9 mouse cellular contexts compared by ENCODE assay signal in genomic region chr4:120360011-120360521, GRCm38 (mm10). TPM values are rescaled to one million over a fixed set of nuclear protein-coding genes. Genes with fewer than 3 reads are reported as not detected.
DNase-seq lines count a peak whose midpoint lies in the region; ATAC-seq and TF ChIP-seq lines count a peak whose summit lies in the region.
"Had no signal": no experiment of that assay in that cellular context is flagged by ENCODE, and none has a peak within 500 bp of the region (broad histone marks: within the 10 kb centered on the region; RNA-seq: fewer than 3 reads in every experiment).

No protein-coding gene starts in this region.

- TF ChIP-seq CTCF in brain, embryonic 14.5 days (IDR thresholded peaks at IDR 0.05; ENCODE audit: borderline replicate concordance, extremely low read depth, insufficient read depth, insufficient read length), result no peak
- TF ChIP-seq CTCF in lung, postnatal 0 days (IDR thresholded peaks at IDR 0.05), result no peak

- H3K4me1 ChIP-seq in hindbrain, embryonic 11.5 days (replicated peaks; ENCODE audit: control insufficient read depth, insufficient read depth, low read length), result no peaks in the 10 kb centered on the region
- peaks cover 25% of the 10 kb centered on the region for H3K4me1 ChIP-seq in neural tube, embryonic 13.5 days (replicated peaks)
- no peaks in the 10 kb centered on the region for H3K4me1 ChIP-seq in lung, postnatal 0 days (ENCODE audit: insufficient read depth, low read depth, low read length)

- H3K9me3 ChIP-seq in hindbrain, embryonic 11.5 days (ENCODE audit: control insufficient read depth, low read length), result no peaks in the 10 kb centered on the region
- no peaks in the 10 kb centered on the region for H3K9me3 ChIP-seq in neural tube, embryonic 13.5 days
- H3K9me3 ChIP-seq in lung, postnatal 0 days (ENCODE audit: low read length), result no peaks in the 10 kb centered on the region

- no peak overlapping the region for H3K9ac ChIP-seq in hindbrain, embryonic 11.5 days (ENCODE audit: low read depth, low read length)
- H3K9ac ChIP-seq in neural tube, embryonic 13.5 days, result no peak overlapping the region
- H3K9ac ChIP-seq in lung, postnatal 0 days (replicated peaks; ENCODE audit: low read depth), result no peak overlapping the region

- no peak overlapping the region for H3K4me2 ChIP-seq in hindbrain, embryonic 11.5 days (replicated peaks; ENCODE audit: low read depth, low read length)
- no peak overlapping the region for H3K4me2 ChIP-seq in neural tube, embryonic 13.5 days
- no peak overlapping the region for H3K4me2 ChIP-seq in lung, postnatal 0 days (replicated peaks; ENCODE audit: low read depth, low read length)

- H3K36me3 ChIP-seq in hindbrain, embryonic 11.5 days (ENCODE audit: control insufficient read depth, insufficient read depth, low read length), result no peaks in the 10 kb centered on the region
- no peaks in the 10 kb centered on the region for H3K36me3 ChIP-seq in neural tube, embryonic 13.5 days
- no peaks in the 10 kb centered on the region for H3K36me3 ChIP-seq in lung, postnatal 0 days (ENCODE audit: insufficient read depth, low read length)

- 7% methylated on average over 8 of the region's 8 CpGs for WGBS in hindbrain, embryonic 11.5 days
- WGBS in neural tube, embryonic 13.5 days, result 8% methylated on average over 8 of the region's 8 CpGs
- WGBS in lung, postnatal 0 days, result 9% methylated on average over 8 of the region's 8 CpGs

- no peak overlapping the region; the same call in 1 of the 2 replicates for H3K27ac ChIP-seq in hindbrain, embryonic 11.5 days (ENCODE audit: low read depth, low read length)
- peak overlapping the region; percentile 67 for H3K27ac ChIP-seq in neural tube, embryonic 13.5 days (replicated peaks)
- no peak overlapping the region for H3K27ac ChIP-seq in lung, postnatal 0 days (ENCODE audit: low read length)

- no peak for TF ChIP-seq POLR2A in brain, embryonic 14.5 days (IDR thresholded peaks at IDR 0.05; ENCODE audit: borderline replicate concordance, extremely low read depth, insufficient read depth, insufficient read length, poor library complexity, severe bottlenecking)

- H3K27me3 ChIP-seq in hindbrain, embryonic 11.5 days (ENCODE audit: control insufficient read depth, insufficient read depth, low read length), result no peaks in the 10 kb centered on the region
- H3K27me3 ChIP-seq in neural tube, embryonic 13.5 days, result peaks cover 10% of the 10 kb centered on the region; the same call in 1 of the 2 replicates
- H3K27me3 ChIP-seq in lung, postnatal 0 days (replicated peaks; ENCODE audit: insufficient read depth, low read length), result no peaks in the 10 kb centered on the region

- ATAC-seq in hindbrain, embryonic 11.5 days (ENCODE audit: low FRiP score), result peak; percentile 57
- ATAC-seq in neural tube, embryonic 13.5 days (ENCODE audit: low read depth), result peak; percentile 69
- no peak for ATAC-seq in lung, postnatal 0 days

- DNase-seq in brain, embryonic 14.5 days (ENCODE audit: low read depth), result peak; percentile 71
- DNase-seq in hindbrain, embryonic 11.5 days (ENCODE audit: low spot score), result peak; percentile 15
- DNase-seq in kidney, postnatal 10 days, result peak; percentile 38
- DNase-seq in B cell, adult 2 months, result no peak
- no peak for DNase-seq in lung, postnatal 0 days (ENCODE audit: low spot score)
- no peak for DNase-seq in ovary, postnatal 36 days (ENCODE audit: low spot score)
- no peak for DNase-seq in right cerebral cortex, postnatal 10 days (ENCODE audit: low spot score in 2 of 2)
- DNase-seq: gastrocnemius, postnatal 25 days had no signal

- TF ChIP-seq EP300 in lung, postnatal 0 days (IDR thresholded peaks at IDR 0.05), result no peak

- H3K4me3 ChIP-seq in hindbrain, embryonic 11.5 days (ENCODE audit: low read depth, low read length), result no peak overlapping the region
- H3K4me3 ChIP-seq in neural tube, embryonic 13.5 days, result no peak overlapping the region
- no peak overlapping the region for H3K4me3 ChIP-seq in lung, postnatal 0 days (ENCODE audit: low read depth, low read length)

RNA-seq across cellular contexts. Expression of gene Scmh1, which starts 45.0 kb away (rescaled TPM):
- polyA plus RNA-seq in brain, embryonic 14.5 days (2012; rRNA removed), result 94.9 and 123 TPM in 2 replicates
- 47.3 and 53.5 TPM in 2 replicates for polyA plus RNA-seq in hindbrain, embryonic 11.5 days (2014; fragmentation: Nextera tagmentation; extraction: Ambion mirVana)
- polyA plus RNA-seq in neural tube, embryonic 13.5 days (2015; fragmentation: Nextera tagmentation; extraction: Ambion mirVana), result 82.6 and 93.1 TPM in 2 replicates
- polyA plus RNA-seq in lung, postnatal 0 days (2015; fragmentation: Nextera tagmentation; extraction: Ambion mirVana), result 24.6 and 26.1 TPM in 2 replicates

Comparison
In these comparisons a context has a peak if more than half of its experiments do, and no peak if none do; other contexts are left out.
1. DNase-seq: peak in brain, embryonic 14.5 days (single experiment), hindbrain, embryonic 11.5 days (single experiment) and kidney, postnatal 10 days (single experiment); none in B cell, adult 2 months (0 of 2), lung, postnatal 0 days (single experiment), ovary, postnatal 36 days (single experiment) and right cerebral cortex, postnatal 10 days (0 of 2).